Mouse (Mus musculus): ENCODE data around the gene Serpine3.

- TF ChIP-seq CTCF (IDR thresholded peaks at IDR 0.05) (no peak), EP300 (IDR thresholded peaks at IDR 0.05; ENCODE audit: insufficient read depth, low read depth, low read length) (no peak), POLR2A (IDR thresholded peaks at IDR 0.05; ENCODE audit: insufficient read depth, low read depth, low read length) (no peak)
Observed at GRCm38 (mm10) chr14:62733666-62734065, 70.2 kb downstream of the Serpine3 start.

Data from heart, adult 2 months (tissue).